Mouse (Mus musculus): ENCODE results near the gene C030005K15Rik.

DNA sequence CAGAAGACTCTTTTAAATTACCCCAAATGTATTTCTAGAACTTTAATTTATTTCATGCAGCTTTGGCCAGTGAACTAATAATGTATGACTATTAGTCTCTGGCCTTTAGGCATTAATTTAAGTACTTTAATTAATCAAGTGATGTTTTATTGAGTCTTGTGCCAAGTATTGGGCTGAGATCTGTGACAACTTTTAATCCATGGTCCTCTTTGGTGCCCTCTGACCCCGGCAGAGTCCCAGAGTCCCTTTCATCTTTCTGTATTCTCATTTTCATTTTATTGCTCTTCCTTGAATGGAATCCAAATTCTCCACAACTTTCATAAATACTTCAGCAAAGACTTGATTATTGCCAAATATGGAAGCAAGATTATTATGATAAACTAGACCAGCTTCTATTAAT, 5.9 kb downstream of the C030005K15Rik start:
- TF ChIP-seq MAFK (IDR thresholded peaks at IDR 0.05; ENCODE audit: insufficient read depth, low read depth, low read length) (no peak), CHD2 (IDR thresholded peaks at IDR 0.05; ENCODE audit: low read depth, low read length) (no peak), HCFC1 (IDR thresholded peaks at IDR 0.05; ENCODE audit: borderline replicate concordance, insufficient read depth, low read length) (no peak), ZNF384 (IDR thresholded peaks at IDR 0.05; ENCODE audit: low read depth, low read length) (no peak)

Data from ES-E14 (cell line).